Mouse (Mus musculus): ENCODE measurements around the gene Polm.

DNA sequence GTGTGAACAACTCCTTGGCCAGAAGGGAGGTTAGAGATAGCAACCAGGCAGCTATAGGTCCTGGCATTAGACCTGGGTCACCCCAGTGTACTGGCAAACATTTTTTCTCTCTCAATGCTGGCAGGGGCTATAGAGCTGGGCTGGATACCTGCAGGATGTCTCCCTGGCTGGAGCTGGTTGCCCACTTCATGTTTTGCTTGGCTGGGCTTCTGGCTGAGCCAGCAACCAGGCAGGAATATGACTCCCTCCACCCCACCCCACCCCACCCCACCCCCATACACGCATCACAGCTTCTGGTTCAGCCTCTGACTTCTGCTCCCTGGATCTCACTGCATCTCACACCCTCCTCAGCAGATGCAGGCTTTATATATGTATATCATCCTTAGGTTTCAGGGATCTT, 14.5 kb upstream of the Polm start:
- TF ChIP-seq MAX (IDR thresholded peaks at IDR 0.05; ENCODE audit: low read length) (no peak), USF2 (IDR thresholded peaks at IDR 0.05; ENCODE audit: borderline replicate concordance in 1 of 2, insufficient read depth in 1 of 2, low read depth in 1 of 2, low read length in 2 of 2) (no peak), USF1 (IDR thresholded peaks at IDR 0.05; ENCODE audit: low read depth, low read length) (no peak), SMC3 (IDR thresholded peaks at IDR 0.05; ENCODE audit: low read depth, low read length) (no peak), MYC (IDR thresholded peaks at IDR 0.05; ENCODE audit: low read depth, low read length) (no peak), CTCF (IDR thresholded peaks at IDR 0.05 in 2 of 3, conservative IDR thresholded peaks at IDR 0.05 in 1 of 3; ENCODE audit: control insufficient read depth in 1 of 3, insufficient read depth in 1 of 3, low read depth in 2 of 3, low read length in 3 of 3, poor library complexity in 1 of 3, severe bottlenecking in 1 of 3) (no peak), POLR2A (IDR thresholded peaks at IDR 0.05; ENCODE audit: control insufficient read depth in 1 of 2, insufficient read depth in 1 of 2, low read depth in 1 of 2, low read length in 2 of 2, poor library complexity in 1 of 2) (no peak), POLR2AphosphoS5 (IDR thresholded peaks at IDR 0.05; ENCODE audit: borderline replicate concordance, low read depth, low read length) (no peak), BHLHE40 (IDR thresholded peaks at IDR 0.05; ENCODE audit: borderline replicate concordance, low read depth, low read length) (no peak), POLR2AphosphoS2 (IDR thresholded peaks at IDR 0.05; ENCODE audit: low read length) (no peak), EP300 (IDR thresholded peaks at IDR 0.05; ENCODE audit: low read depth in 1 of 2, low read length in 2 of 2) (no peak), ETS1 (IDR thresholded peaks at IDR 0.05; ENCODE audit: low read depth, low read length) (no peak)

Measured in MEL (cell line).